8 mouse cellular contexts compared by ENCODE assay signal in genomic region chr2:91264711-91265681, GRCm38 (mm10). TPM values are rescaled to one million over a fixed set of nuclear protein-coding genes. Genes with fewer than 3 reads are reported as not detected.
DNase-seq lines count a peak whose midpoint lies in the region; ATAC-seq lines count a peak whose summit lies in the region.

Gene Arfgap2, plus strand, starts transcription at chr2:91264974.

- DNase-seq in adipocyte (ENCODE audit: low spot score): peak; percentile 99
- DNase-seq in embryo, embryonic 10 days (ENCODE audit: low spot score): peak; percentile 99
- peak; percentile 94 for DNase-seq in gastrocnemius, postnatal 10 days
- peak; percentile 97 for DNase-seq in induced T-regulatory cell, adult 2 months (ENCODE audit: low read depth)
- peak; percentile 97 to 99 for DNase-seq in left cerebral cortex, adult 9 months (ENCODE audit: low spot score in 2 of 2)
- peak; percentile 98 for DNase-seq in right cerebral cortex, postnatal 14 days
- DNase-seq in urinary bladder, postnatal 36 days (ENCODE audit: low spot score in 2 of 2): peak; percentile 94 to 98

- ATAC-seq in megakaryocyte progenitor cell, adult 5-6 weeks (replicated peaks; ENCODE audit: poor library complexity): peak; percentile 98

RNA-seq across cellular contexts. Expression of gene Arfgap2, which starts in this region (rescaled TPM):
- 10 to 100 TPM; 77.1 to 84.3 TPM for total RNA-seq in gastrocnemius, postnatal 10 days (2021)
- total RNA-seq in megakaryocyte progenitor cell, adult 5-6 weeks (2015): 32.7 and 33.6 TPM in 2 replicates
- total RNA-seq in megakaryocyte progenitor cell, adult 5-6 weeks (2017): 38.2 and 41.4 TPM in 2 replicates

Comparison
In these comparisons a context has a peak if more than half of its experiments do, and no peak if none do; other contexts are left out.
1. Peak in every context shown above with its lines: DNase-seq and ATAC-seq.